Mouse (Mus musculus): Measurements from ENCODE around the gene Gli3.

- TF ChIP-seq POLR2A (IDR thresholded peaks at IDR 0.05; ENCODE audit: insufficient read depth, low read depth, low read length): no peak
- TF ChIP-seq CTCF (IDR thresholded peaks at IDR 0.05): no peak
- no peak for TF ChIP-seq EP300 (IDR thresholded peaks at IDR 0.05; ENCODE audit: insufficient read depth, low read depth, low read length)
Measured at GRCm38 (mm10) chr13:15467409-15467808, 4.4 kb downstream of the Gli3 start.
